Mouse (Mus musculus): Measurements from ENCODE around the gene Col20a1. TPM values are rescaled to one million over a fixed set of nuclear protein-coding genes. Genes with fewer than 3 reads are reported as not detected.

Gene Col20a1
- polyA plus RNA-seq, 1 experiment from 2014 or later: 0.35 TPM

DNA sequence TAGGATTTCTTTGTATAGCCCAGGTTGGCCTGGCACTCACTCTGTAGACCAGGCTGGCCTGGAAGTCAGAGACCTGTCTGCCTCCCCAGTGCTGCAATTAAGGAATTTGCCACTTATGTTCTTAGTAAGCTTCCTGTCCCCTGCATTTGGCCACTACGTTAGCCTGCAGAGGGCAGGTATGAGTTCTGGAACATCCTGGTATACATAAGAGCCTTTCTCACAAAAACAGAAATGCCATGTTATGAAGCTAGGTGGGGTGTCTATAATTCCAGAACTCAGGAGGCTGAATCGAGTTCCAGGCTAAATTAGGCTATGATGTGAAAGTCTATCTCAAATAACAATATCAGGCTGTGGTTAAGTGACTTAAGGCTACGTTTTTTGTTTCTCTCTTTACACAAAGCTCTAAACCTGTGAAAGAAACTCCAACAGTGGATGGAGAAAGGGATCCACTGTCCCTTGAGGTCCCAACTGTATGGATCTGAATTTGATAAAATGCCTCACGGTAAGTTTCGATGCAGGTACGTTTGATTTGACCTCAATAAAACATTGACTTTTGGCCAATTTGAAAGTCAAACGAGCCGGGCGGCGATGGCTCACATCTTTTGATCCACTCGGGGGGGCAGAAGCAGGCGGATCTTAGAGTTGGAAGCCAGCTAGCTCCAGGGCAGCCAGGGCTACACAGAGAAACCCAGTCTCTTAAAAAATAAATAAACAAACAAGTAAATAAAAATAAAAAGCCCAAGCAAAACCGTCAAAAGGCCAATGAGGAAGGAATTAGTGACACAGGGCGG lies 20.0 kb upstream of the Col20a1 start:
- no peaks in the 10 kb centered on the region for H3K9me3 ChIP-seq
- WGBS: 17% methylated on average over 14 of the region's 14 CpGs
- peak overlapping the region; percentile 92 for H3K27ac ChIP-seq
- ATAC-seq: no peak
- H3K4me2 ChIP-seq (replicated peaks): peak overlapping the region; percentile 96
- H3K4me3 ChIP-seq (replicated peaks): peak overlapping the region; percentile 84
- no peaks in the 10 kb centered on the region for H3K27me3 ChIP-seq
- H3K4me1 ChIP-seq (replicated peaks): peaks cover 30% of the 10 kb centered on the region
- H3K36me3 ChIP-seq: peaks cover 9% of the 10 kb centered on the region
- H3K9ac ChIP-seq (replicated peaks): peak overlapping the region; percentile 94

DNA sequence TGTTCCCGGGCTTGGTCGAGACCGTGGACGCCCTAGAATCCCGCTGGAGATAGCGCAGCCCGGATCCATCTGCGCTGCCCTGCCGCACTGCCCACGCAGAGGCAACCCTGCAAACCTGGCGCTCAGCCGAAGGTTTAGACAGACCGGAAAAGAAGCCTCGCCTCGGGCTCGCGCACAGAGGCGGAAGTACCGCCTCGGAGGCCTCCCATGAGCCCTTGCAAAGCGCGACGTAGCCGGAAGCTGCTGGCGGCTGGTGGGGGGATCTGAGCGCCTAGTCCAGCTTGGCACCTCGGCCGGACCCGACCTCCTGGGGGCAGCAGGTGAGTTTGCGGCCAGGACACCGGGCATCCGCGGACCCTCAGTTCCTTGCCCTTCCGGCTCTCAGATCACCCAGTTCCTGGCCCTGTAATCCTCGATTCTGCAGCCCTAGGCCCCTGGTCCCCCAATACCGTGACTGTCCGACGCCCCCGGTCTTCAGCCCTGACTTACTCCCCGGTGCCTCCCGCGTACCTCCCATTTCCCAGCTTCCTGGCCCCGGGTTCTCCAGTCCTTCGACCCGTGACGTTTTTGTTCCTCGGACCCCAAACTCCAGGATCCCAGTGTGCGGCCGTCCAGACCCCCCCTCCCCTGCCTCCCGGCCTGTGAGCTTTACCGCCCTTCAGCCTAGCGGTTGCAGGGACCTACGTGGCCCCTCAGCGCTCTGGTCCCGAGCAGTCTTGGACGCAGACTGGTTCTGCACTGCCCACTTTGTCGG lies 19.1 kb upstream of the Col20a1 start, which contains the start of gene Arfgap1:
Gene Arfgap1, plus strand, starts transcription at position 216 of the 754 bp plus-strand sequence.
- ATAC-seq: peak; percentile 92
- peak within 1 kb of the TSS; percentile 94 for H3K9ac ChIP-seq (replicated peaks)

DNA sequence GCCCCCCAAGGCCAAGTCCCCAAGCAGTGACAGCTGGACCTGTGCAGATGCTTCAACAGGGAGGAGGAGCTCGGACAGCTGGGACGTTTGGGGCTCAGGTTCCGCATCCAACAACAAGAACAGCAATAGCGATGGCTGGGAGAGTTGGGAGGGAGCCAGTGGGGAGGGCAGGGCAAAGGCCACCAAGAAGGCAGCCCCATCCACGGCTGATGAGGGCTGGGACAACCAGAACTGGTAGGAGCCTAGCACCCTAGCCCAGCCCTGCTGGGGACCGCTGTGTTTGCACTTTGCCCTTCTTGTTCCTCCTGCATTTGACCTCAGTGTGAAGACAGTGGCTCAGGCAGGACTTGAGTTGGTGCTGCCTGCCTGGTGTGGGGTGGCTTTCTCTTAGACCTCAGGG lies 5.2 kb upstream of the Col20a1 start:
- no peaks in the 10 kb centered on the region for H3K27me3 ChIP-seq
- WGBS: 83% methylated on average over 6 of the region's 6 CpGs
- no peak overlapping the region for H3K4me2 ChIP-seq (replicated peaks)
- H3K4me3 ChIP-seq (replicated peaks): no peak overlapping the region
- no peak overlapping the region for H3K27ac ChIP-seq
- peaks cover 84% of the 10 kb centered on the region for H3K36me3 ChIP-seq
- no peaks in the 10 kb centered on the region for H3K9me3 ChIP-seq
- no peak for ATAC-seq
- no peak overlapping the region for H3K9ac ChIP-seq (replicated peaks)
- H3K4me1 ChIP-seq (replicated peaks): no peaks in the 10 kb centered on the region

More for the DNA sequence above, 19.1 kb upstream of the Col20a1 start, which contains the start of gene Arfgap1:
- peak within 1 kb of the TSS; percentile 92 for H3K27ac ChIP-seq
- H3K27me3 ChIP-seq: no peaks in the 10 kb centered on the region
- H3K4me3 ChIP-seq (replicated peaks): peak within 1 kb of the TSS; percentile 84
- H3K4me2 ChIP-seq (replicated peaks): peak within 1 kb of the TSS; percentile 96
- peaks cover 30% of the 10 kb centered on the region for H3K4me1 ChIP-seq (replicated peaks)
- no peaks in the 10 kb centered on the region for H3K9me3 ChIP-seq
- under 1% methylated on average over 57 of the region's 57 CpGs for WGBS
- peaks cover 18% of the 10 kb centered on the region for H3K36me3 ChIP-seq

DNA sequence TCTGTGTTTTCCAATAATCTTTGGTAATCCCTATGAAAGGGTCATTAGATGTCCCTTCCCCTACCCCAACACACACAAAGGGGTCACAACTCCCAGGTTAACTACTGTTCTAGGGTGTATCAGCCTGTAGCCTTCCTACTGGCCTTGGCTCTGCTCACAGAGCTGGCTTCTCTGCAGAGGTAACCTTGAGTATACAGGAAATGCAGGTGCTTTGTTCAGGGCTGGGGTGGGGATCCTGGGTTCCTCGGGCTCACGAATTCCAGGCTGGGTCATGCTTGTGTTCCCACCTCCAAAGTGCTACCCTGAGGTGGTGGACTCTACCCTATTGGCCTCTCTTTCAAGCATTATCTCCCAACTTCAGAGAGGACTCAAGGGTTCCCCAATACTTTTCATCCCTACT lies 700 bp upstream of the Col20a1 start:
- peaks cover 39% of the 10 kb centered on the region for H3K36me3 ChIP-seq
- 86% methylated on average over 2 of the region's 2 CpGs for WGBS
- H3K4me1 ChIP-seq (replicated peaks): peaks cover 19% of the 10 kb centered on the region
- no peak overlapping the region for H3K9ac ChIP-seq (replicated peaks)
- no peak for ATAC-seq
- no peak overlapping the region for H3K4me3 ChIP-seq (replicated peaks)
- no peak overlapping the region for H3K27ac ChIP-seq
- H3K27me3 ChIP-seq: no peaks in the 10 kb centered on the region
- H3K9me3 ChIP-seq: no peaks in the 10 kb centered on the region
- no peak overlapping the region for H3K4me2 ChIP-seq (replicated peaks)

DNA sequence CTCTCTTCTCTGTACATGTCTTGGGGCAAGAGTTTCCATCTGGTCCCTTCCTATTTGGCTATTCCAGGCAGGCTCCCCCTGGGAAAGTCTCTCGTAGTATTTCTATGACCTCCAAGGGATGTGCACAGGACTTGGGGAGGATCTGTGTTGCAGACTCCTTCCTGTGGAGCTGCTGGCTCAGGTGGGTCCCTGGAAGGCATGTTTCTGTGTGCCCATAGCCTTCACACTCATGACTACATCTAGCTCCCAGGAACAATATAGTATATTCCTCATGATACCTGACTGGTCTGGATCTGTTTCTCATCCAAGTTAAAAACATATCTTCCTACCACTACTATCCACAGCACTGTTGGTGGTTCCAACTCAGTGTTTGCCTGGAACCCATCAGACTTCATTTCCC lies 666 bp downstream of the Col20a1 start:
- peaks cover 25% of the 10 kb centered on the region for H3K36me3 ChIP-seq
- H3K27ac ChIP-seq: no peak overlapping the region
- no peaks in the 10 kb centered on the region for H3K9me3 ChIP-seq
- H3K4me3 ChIP-seq (replicated peaks): no peak overlapping the region
- H3K4me1 ChIP-seq (replicated peaks): peaks cover 19% of the 10 kb centered on the region
- no peak overlapping the region for H3K9ac ChIP-seq (replicated peaks)
- no peak for ATAC-seq
- no peak overlapping the region for H3K4me2 ChIP-seq (replicated peaks)
- H3K27me3 ChIP-seq: no peaks in the 10 kb centered on the region
- 65% methylated on average over 1 of the region's 1 CpGs for WGBS

DNA sequence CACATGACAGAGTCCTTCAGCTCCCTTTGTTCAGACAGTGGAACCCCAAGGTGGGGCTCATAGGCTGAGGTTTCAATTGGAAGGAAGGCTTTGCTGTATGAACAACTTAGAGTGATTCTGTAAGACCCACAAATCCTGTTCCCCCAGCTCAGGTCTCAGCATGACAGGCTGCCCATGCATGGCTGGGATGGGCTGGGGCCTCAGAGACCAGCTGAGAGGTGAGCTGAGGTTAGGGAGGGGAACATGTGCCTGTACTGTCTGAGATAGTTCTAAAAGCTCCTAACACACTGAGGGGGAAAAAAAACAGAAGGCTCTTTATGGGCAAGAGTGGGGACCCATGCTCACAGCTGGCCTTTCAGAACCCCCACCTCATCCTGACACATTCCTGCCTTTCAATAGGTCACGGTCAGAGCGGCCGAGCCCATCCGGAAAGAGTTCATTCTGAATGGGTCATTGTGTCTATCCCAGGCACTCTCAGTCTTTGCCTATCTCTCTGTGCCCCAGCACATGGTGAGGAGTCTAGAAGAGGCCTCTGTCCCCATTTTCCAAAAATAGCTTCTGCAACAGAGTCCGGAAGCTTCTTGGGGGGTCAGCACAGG lies 1.2 kb downstream of the Col20a1 start:
- no peak overlapping the region for H3K27ac ChIP-seq
- H3K4me1 ChIP-seq (replicated peaks): peaks cover 19% of the 10 kb centered on the region
- no peak overlapping the region for H3K4me3 ChIP-seq (replicated peaks)
- WGBS: 43% methylated on average over 5 of the region's 5 CpGs
- H3K4me2 ChIP-seq (replicated peaks): no peak overlapping the region
- H3K36me3 ChIP-seq: peaks cover 20% of the 10 kb centered on the region
- H3K27me3 ChIP-seq: no peaks in the 10 kb centered on the region
- ATAC-seq: peak; percentile 31; the same call in 1 of the 2 replicates
- no peaks in the 10 kb centered on the region for H3K9me3 ChIP-seq
- H3K9ac ChIP-seq (replicated peaks): no peak overlapping the region

DNA sequence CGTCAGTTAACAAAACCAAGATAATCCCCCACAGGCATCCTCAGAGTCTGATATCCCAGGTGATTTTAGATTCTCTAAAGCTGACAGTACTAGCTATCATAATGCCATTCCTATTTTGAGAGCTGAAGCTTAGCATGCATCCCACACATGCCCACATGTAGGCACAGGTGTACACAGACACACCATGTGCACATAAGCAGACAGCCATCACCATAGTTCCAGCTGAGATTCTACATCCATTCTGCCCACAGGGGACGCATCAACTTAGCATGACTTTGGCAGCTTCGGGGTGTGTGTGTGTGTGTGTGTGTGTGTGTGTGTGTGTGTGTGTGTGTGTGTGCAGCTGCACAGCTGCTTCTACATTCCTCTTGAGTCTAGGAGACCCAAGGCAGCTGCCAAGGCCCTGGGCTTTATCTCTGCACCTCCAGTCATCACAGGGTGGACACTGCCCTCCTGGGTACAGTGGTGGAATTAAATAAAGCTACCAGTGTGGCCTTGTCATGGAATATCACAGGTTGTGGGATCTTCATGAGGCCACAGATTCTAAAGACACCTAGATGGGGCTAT lies 2.1 kb downstream of the Col20a1 start:
- Histone ChIP-seq H3K9ac (replicated peaks) (no peak overlapping the region), H3K36me3 (peaks cover 13% of the 10 kb centered on the region; the same call in 1 of the 2 replicates), H3K4me3 (replicated peaks) (no peak overlapping the region), H3K4me1 (replicated peaks) (peaks cover 19% of the 10 kb centered on the region), H3K4me2 (replicated peaks) (no peak overlapping the region), H3K27ac (no peak overlapping the region), H3K9me3 (no peaks in the 10 kb centered on the region), H3K27me3 (no peaks in the 10 kb centered on the region)
- WGBS: 52% methylated on average over 3 of the region's 3 CpGs
- ATAC-seq: peak; percentile 24; the same call in 1 of the 2 replicates

DNA sequence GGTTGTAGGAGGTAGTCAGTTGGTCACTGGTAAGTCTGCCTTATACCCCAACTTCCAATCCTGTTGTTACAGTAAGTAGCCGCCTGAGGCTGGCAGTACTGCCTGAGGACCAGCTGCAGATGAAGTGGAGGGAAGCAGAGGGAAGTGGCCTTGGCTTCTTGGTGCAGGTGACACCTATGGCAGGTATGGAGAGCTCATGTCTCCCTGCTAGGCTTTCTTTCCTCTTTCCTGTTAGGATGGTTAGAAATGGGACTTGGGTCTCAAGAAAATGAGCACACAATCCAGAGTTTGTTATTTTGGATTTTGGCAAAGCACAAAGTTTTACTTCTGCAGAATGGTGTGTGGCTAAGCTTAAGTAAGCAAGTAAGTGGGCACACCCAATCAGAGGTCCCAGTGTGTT lies 2.6 kb downstream of the Col20a1 start:
- Histone ChIP-seq H3K4me1 (replicated peaks) (peaks cover 19% of the 10 kb centered on the region), H3K9ac (replicated peaks) (no peak overlapping the region), H3K9me3 (no peaks in the 10 kb centered on the region), H3K36me3 (peaks cover 8% of the 10 kb centered on the region; the same call in 1 of the 2 replicates), H3K27ac (no peak overlapping the region), H3K27me3 (no peaks in the 10 kb centered on the region), H3K4me2 (replicated peaks) (no peak overlapping the region), H3K4me3 (replicated peaks) (no peak overlapping the region)
- 78% methylated on average over 1 of the region's 1 CpGs for WGBS
- ATAC-seq: no peak

DNA sequence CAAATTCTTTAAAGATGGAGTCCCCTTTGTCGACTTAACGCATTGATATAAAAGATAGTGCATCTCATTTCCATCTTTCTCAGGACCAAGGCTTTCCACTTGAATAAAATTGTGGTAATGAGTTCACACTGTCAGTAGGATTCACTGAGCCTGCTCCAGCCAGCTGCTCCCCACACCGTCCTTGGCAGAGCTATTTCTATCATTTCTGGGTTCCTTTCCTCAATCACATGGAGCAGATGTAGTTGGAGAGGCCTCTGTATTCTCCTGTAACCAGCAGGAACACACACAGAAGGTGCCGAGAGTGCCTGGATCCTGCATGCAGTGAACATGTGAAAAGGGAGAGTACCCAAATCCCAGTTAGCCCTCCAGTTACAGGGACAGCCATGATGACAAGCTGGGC lies 4.0 kb downstream of the Col20a1 start:
- no peaks in the 10 kb centered on the region for H3K36me3 ChIP-seq
- H3K4me3 ChIP-seq (replicated peaks): no peak overlapping the region
- H3K9me3 ChIP-seq: no peaks in the 10 kb centered on the region
- no peak overlapping the region for H3K4me2 ChIP-seq (replicated peaks)
- H3K27me3 ChIP-seq: no peaks in the 10 kb centered on the region
- no peak overlapping the region for H3K9ac ChIP-seq (replicated peaks)
- WGBS: 57% methylated on average over 4 of the region's 4 CpGs
- H3K27ac ChIP-seq: no peak overlapping the region
- ATAC-seq: no peak
- peaks cover 19% of the 10 kb centered on the region for H3K4me1 ChIP-seq (replicated peaks)

DNA sequence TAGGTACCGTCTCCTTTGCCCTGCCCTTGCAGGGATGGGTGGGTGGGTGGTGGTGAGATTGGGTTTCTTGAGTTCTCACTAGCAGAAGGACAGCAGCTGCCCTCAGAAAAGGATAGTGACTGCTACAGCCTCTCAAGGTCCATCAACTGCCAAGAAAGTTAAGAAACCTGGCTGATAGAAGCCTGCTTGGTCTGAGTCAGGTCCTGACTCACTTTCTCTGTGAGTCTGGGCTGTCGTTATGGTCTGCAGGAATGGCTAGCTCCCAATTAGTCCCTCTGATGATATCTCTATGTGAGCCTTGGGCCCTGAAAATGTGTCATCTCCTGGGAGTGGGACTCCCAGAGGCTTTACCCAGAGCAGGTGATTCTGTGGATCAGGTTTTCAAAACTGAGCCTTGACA lies 8.0 kb downstream of the Col20a1 start:
- Histone ChIP-seq H3K9me3 (no peaks in the 10 kb centered on the region), H3K27ac (no peak overlapping the region), H3K4me3 (replicated peaks) (no peak overlapping the region), H3K4me2 (replicated peaks) (no peak overlapping the region), H3K36me3 (no peaks in the 10 kb centered on the region), H3K9ac (replicated peaks) (no peak overlapping the region), H3K4me1 (replicated peaks) (0 out of 2 replicates have a peak, but pooled peaks cover 3% of the 10 kb centered on the region), H3K27me3 (no peaks in the 10 kb centered on the region)
- no peak for ATAC-seq
- WGBS: 82% methylated on average over 2 of the region's 2 CpGs

DNA sequence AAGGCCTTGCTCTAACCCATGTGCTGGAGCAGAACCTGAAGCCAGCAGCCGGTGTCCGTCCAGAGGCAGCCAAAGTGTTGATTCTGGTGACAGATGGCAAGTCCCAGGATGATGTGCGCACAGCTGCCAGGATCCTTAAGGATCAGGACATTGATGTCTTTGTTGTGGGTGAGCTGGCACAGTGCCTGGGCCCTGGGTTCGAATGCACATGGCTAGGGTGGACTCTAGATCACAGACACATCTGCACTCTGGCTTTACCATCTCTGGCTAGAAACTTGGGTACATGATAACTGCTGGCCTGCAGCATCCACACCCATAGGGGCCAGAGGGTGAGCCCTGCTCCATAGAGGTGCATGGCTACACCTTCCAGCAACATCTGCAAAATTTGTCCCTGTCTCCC lies 9.1 kb downstream of the Col20a1 start:
- H3K4me3 ChIP-seq (replicated peaks): no peak overlapping the region
- WGBS: 79% methylated on average over 4 of the region's 4 CpGs
- no peak overlapping the region for H3K9ac ChIP-seq (replicated peaks)
- H3K9me3 ChIP-seq: no peaks in the 10 kb centered on the region
- no peak overlapping the region for H3K4me2 ChIP-seq (replicated peaks)
- no peaks in the 10 kb centered on the region for H3K27me3 ChIP-seq
- ATAC-seq: no peak
- H3K27ac ChIP-seq: no peak overlapping the region
- no peaks in the 10 kb centered on the region for H3K36me3 ChIP-seq
- H3K4me1 ChIP-seq (replicated peaks): 0 out of 2 replicates have a peak, but pooled peaks cover 3% of the 10 kb centered on the region

Data from midbrain, embryonic 13.5 days (tissue).